Mouse (Mus musculus) 3T3-L1 (cell line): ENCODE measurements around the gene Gm10643.

Experiments
- DNase-seq: peaks from one replicate; pipeline ENCODE4 v3.0.0-alpha.2; 2015; ENCODE audit warnings: low read depth, low spot score

The Gm10643 gene

GRCm38 (mm10) chr8:84065037-84065436 is at the start of gene Gm10643:
Gene Gm10643, minus strand, starts transcription at chr8:84065137.
- DNase-seq: no peak

GRCm38 (mm10) chr8:84106216-84107040 is 41.5 kb upstream of the Gm10643 start:
- no peak for DNase-seq

- no peak for DNase-seq
These were observed 40.7 kb upstream of the Gm10643 start for GRCm38 (mm10) chr8:84105676-84106075.

GRCm38 (mm10) chr8:84104697-84105609 is 40.0 kb upstream of the Gm10643 start, which contains the start of gene Dcaf15:
Gene Dcaf15, minus strand, starts transcription at chr8:84104768.
- DNase-seq: peak; percentile 100

GRCm38 (mm10) chr8:84104221-84104620 is 39.3 kb upstream of the Gm10643 start:
- DNase-seq: peak; percentile 75

- DNase-seq: peak; percentile 66
These were observed 38.7 kb upstream of the Gm10643 start for GRCm38 (mm10) chr8:84103601-84104000.

GRCm38 (mm10) chr8:84101476-84102270 is 36.7 kb upstream of the Gm10643 start:
- no peak for DNase-seq

DNA sequence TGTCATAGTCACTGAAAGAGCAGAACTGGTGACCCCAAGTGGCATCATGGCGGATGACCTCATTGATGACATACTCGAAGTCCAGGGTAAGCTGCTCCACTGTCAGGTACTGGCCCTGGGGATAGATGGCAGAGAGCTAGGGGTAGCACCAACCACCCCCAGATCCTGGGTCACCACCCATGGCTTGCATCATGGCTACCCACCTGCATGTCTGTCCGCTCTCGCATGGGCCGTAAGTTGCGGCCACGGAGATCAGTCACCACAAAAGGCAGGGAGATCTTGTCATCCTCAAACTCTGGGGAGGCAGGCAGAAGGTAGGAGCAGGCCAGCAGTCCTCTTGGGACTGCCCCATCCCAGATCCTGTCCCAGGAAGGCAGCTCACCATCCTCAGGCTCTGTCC is 33.4 kb upstream of the Gm10643 start:
- DNase-seq: no peak

DNA sequence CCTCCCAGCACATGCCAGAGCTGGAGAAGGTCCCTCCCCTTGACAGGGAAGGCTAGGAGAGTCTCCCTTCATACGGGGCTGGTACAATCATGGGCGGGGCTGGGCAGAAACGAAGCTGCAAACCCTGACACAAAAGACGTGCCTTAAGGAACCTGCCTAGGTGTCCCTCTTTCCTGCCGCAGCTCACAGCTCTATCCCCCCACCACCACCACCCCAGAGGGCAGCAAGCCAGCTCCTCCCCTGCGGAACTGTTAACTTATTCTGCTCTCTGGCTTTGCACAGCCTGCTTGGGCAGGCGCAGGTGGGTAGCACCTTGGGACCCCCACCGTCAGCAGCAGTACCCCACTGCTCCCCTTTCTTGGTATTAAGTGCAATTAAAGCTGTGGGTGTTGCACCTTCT is 31.1 kb upstream of the Gm10643 start:
- no peak for DNase-seq

- peak; percentile 36 for DNase-seq
These were observed 25.6 kb upstream of the Gm10643 start for GRCm38 (mm10) chr8:84090585-84090984.

DNA sequence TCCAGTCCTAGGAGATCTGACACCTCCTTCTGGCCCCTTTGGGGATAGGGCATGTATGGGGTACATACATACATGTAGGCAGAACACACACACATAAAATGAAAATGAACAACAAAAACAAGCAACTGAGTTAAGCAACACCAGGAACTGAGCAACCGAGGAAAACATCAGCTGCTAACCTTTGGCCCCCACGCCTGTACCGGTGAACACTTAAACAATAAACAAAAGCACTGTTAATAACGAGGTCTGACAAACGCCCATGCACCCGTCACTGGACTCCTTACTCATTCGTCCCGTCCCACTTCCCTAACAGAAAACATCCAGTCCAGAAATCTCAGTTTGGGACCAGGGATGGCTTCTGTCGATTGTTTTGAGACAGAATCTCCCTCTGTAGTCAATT is 24.3 kb upstream of the Gm10643 start:
- no peak for DNase-seq

DNA sequence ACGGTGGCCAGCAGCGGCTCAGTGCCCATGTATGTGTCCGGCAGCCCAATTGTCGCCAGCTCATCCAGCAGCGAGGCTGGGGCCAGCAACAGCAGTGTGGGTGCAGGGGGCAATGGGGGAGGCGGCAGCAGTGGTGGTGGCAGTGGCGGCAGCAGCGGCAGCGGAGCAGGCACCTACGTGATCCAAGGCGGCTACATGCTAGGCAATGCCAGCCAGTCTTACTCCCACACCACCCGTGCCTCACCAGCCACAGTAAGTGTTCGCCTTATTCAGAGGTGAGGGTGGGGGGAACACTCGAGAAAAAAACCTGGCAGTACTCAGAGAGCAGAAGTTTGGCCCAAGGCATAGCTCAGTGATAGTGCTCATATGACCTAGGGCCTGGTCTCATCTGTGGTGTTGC is 22.9 kb upstream of the Gm10643 start:
- DNase-seq: no peak

- DNase-seq: no peak
These were observed 22.2 kb upstream of the Gm10643 start for GRCm38 (mm10) chr8:84087156-84087555.

DNA sequence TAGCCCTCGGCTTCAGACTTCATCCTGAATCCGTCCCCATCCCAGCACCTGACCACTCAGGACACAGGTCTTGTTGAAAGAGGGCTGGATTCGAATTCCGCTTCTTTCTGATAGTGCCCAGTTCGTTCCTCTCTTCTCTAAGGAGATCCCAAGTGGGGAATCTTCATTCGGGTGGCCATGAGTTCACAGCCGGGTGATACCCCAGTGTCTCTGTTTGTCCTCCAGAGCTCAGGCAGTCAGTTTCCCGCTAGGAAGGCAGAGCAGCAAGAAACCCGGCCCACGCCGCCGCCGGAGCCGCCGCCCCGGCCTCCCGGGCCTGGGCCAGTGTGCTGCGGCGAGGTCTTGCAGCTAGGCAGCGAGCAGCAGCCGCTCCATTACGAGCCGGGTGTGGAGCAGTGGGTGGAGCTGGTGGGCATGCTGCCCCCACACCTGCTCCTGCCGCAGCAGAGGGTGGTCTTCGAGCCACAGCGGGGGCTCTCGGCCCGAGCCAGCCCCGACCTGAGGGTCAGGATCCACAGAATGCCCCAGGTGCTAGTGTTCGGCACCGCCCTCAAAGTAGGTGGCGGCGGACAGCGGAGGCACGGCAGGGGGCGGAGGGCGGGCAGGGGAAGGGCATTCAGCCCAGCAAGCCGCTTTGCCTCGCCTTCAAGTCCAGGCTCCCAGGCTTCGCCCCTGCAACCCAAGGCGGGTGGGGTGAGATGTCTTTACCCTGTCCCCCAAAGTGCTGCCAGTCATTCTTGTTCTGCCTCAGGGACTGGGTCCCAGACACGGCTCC is 19.6 kb upstream of the Gm10643 start:
- no peak for DNase-seq

- DNase-seq: no peak
These were observed 18.9 kb upstream of the Gm10643 start for GRCm38 (mm10) chr8:84083829-84084241.

- no peak for DNase-seq
These were observed 14.3 kb upstream of the Gm10643 start for GRCm38 (mm10) chr8:84079206-84079605.

GRCm38 (mm10) chr8:84076849-84077248 is 11.9 kb upstream of the Gm10643 start:
- no peak for DNase-seq

DNA sequence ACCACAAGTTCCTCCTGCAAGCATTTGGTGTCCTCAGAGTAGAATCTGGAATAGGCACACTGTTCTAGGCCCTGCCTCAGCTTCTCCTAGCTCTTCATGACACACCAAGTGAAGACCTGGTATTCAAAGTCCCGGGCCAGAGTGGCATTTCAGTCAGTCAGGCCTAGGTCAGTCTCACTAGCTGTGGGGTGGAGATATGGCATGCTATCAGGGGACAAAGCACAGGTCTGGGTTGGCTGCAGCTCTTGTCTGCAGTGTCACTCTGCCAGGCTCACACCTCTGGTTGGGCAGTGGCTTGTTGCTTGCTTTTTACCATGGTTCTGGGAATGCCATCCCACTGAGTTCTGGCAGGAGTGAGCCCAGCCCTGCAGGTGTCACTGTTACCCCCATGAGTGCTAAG is 11.5 kb upstream of the Gm10643 start:
- DNase-seq: no peak

GRCm38 (mm10) chr8:84073230-84073976 is 8.5 kb upstream of the Gm10643 start:
- no peak for DNase-seq

DNA sequence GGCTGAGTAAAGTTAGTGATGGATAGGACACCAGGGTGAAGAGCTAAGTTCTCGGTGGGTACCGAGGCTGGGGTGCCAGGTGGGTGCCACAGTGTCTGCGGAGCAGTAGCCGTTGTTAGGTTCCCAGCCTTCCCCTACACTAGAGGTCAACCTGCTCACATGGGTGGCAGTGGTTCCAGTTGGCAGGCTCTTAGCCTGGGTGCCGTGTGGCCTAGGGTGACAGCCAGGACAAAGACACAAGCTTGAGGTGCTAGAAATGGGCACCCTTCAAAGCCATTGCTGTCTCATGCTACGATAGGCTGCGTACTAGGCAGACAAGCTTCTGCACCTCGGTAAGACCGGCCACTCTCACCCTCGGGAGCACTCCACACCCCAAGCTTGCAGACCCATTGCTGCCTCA is 7.4 kb upstream of the Gm10643 start:
- DNase-seq: no peak
